Mouse (Mus musculus): ENCODE data around the gene Rac3. TPM values are rescaled to one million over a fixed set of nuclear protein-coding genes. Genes with fewer than 3 reads are reported as not detected.
"Not testable (repeated sequence)": the region's sequence is repeated elsewhere in the genome, so short reads cannot be mapped to it uniquely, and the experiment has no call there.

The Rac3 gene
- polyA plus RNA-seq (2011; ENCODE audit: insufficient read depth, insufficient read length, low read depth, missing spikeins) = 16.6 and 20.7 TPM in 2 replicates

DNA sequence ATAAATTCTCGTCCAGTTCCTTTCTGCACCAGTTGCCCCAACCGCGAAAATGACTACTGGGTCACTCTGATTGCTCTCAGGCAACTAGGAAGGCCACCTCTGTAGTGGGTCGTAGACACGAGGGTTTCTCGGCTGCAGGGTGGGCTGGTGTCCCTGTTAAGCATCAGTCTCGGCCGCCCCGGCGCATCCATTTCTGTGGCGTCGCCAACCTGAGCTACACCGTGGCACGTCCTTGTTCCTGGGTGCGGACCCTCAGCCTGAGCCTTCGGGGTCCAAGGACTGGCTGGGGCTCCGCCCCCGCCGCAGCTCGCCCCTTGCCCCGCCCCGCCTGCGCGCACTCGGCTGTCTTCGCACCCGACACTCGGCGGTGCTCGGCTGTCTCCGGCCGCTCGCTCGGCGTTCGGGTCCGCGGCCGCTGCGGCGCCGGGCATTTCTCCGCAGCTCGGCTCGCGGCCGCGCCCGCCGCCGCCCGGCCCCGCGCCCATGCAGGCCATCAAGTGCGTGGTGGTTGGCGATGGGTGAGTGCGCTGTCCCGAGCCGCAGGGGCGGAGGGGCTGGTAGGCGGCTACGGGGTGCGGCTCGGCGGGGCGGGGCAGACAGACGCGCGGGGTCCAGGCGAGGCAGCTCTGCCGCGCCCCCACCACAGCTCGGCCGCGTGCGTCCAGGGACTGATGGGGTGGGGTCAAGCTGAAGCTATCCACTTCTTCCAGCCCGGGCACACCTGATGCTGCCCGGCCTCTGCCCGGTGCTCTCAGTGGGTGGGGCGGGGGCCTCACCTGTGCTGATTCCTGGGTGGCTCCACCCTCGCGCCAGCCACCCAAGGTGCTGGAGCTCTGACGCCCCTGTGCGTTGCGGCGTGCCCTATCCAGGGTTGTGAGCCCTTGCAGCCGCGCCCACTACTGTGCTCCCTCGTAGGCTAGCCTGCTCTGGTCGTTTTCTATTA, at the start of gene Rac3:
Gene Rac3 (plus strand): TSS at position 347 of the 943 bp plus-strand sequence.
- no peaks in the 10 kb centered on the region for H3K4me1 ChIP-seq (ENCODE audit: control insufficient read depth, insufficient read depth, low read length)
- H3K9ac ChIP-seq (ENCODE audit: low read depth, poor library complexity, severe bottlenecking) = peak within 1 kb of the TSS; percentile 57
- TF ChIP-seq POLR2A (IDR thresholded peaks at IDR 0.05; ENCODE audit: insufficient read depth, low read length) = no peak
- TF ChIP-seq EP300 (IDR thresholded peaks at IDR 0.05; ENCODE audit: insufficient read depth, low read depth, low read length) = no peak
- TF ChIP-seq CTCF (IDR thresholded peaks at IDR 0.05; ENCODE audit: low read depth, low read length) = no peak
- H3K36me3 ChIP-seq (ENCODE audit: control insufficient read depth, insufficient read depth, low read length, poor library complexity, severe bottlenecking) = peaks cover 9% of the 10 kb centered on the region
- no peak within 1 kb of the TSS for H3K27ac ChIP-seq (ENCODE audit: insufficient read depth, low read length)
- no peaks in the 10 kb centered on the region for H3K9me3 ChIP-seq (replicated peaks; ENCODE audit: control insufficient read depth, insufficient read depth, low read length, poor library complexity, severe bottlenecking)
- peak within 1 kb of the TSS; percentile 64 for H3K4me3 ChIP-seq (ENCODE audit: low read depth, low read length)
- no peaks in the 10 kb centered on the region for H3K27me3 ChIP-seq (ENCODE audit: control insufficient read depth, insufficient read depth, low read length, poor library complexity, severe bottlenecking)

DNA sequence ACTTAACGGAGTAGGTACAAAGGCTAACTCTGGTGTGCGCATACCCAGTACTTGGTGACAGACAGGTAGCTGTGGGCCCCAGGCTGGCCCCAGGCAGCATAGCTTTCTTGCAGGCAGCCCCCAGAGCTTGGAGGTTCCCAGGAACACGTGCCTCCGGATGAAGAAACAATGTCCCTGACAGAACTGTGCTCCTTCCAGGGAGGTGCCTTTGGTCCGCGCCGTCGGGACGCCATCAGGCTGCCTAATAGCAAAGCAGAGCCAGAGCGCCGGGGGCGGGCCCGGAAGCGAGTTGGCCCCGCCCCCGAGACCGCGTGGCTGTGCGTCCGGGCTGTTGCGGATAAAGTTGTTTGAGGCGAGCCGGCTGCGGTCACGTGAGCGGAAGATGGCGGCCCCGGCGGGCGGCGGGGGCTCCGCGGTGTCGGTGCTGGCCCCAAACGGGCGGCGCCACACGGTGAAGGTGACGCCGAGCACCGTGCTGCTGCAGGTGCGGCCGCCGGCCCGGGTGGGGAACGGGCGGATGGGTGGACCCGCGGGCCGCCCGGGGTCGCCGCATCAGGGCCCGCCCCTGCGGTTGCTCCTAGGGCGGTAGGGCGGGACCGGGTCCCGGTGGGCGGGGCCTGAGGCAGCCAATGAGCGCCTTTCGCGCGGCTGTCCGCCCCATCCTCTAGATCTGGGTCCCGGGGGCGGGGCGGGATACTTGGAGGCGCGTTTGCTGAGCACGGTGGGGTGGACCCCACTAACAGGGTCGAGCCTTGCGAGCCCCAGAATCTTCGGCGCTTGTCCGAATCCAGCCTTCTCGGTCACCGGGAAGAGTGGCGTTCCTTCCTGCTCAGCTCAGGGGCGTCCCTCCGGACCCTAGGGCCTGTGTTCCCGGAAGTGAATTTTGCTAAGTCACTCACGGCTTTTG, 48.3 kb upstream of the Rac3 start, which contains the start of gene Aspscr1:
Gene Aspscr1 (plus strand): TSS at position 287 of the 907 bp plus-strand sequence.
- Histone ChIP-seq H3K36me3 (ENCODE audit: control insufficient read depth, insufficient read depth, low read length, poor library complexity, severe bottlenecking) (no peaks in the 10 kb centered on the region), H3K9me3 (replicated peaks; ENCODE audit: control insufficient read depth, insufficient read depth, low read length, poor library complexity, severe bottlenecking) (no peaks in the 10 kb centered on the region), H3K27ac (ENCODE audit: insufficient read depth, low read length) (peak within 1 kb of the TSS; percentile 59), H3K9ac (ENCODE audit: low read depth, poor library complexity, severe bottlenecking) (peak within 1 kb of the TSS; percentile 78), H3K27me3 (ENCODE audit: control insufficient read depth, insufficient read depth, low read length, poor library complexity, severe bottlenecking) (no peaks in the 10 kb centered on the region), H3K4me1 (ENCODE audit: control insufficient read depth, insufficient read depth, low read length) (no peaks in the 10 kb centered on the region), H3K4me3 (ENCODE audit: low read depth, low read length) (peak within 1 kb of the TSS; percentile 83)
- TF ChIP-seq POLR2A (IDR thresholded peaks at IDR 0.05; ENCODE audit: insufficient read depth, low read length) (peak; percentile 40), EP300 (IDR thresholded peaks at IDR 0.05; ENCODE audit: insufficient read depth, low read depth, low read length) (no peak), CTCF (IDR thresholded peaks at IDR 0.05; ENCODE audit: low read depth, low read length) (no peak)

DNA sequence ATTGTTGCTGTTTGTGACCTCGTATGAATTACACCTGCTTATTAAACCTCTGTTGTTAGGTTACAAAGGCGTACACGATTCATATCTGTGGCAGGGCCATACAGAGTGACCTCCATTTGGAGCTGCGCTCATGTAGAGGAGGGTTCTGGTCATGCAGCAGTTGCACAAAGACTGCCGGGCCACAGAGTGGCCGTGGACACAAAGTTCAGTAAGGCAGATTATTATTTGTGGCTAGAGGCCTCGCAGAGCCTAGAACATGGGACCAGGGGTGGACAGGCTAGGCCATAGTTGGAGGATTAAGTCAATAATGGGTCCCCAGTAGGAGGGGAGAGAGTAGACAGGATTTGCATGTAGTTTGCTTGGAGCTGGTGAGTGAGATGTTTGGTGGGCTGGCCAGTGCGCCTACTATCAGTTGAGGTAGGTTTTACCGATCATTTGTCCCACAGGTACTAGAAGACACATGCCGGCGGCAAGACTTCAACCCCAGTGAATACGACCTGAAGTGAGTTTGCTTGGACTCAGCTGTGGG, 47.6 kb upstream of the Rac3 start:
- Histone ChIP-seq H3K9ac (ENCODE audit: low read depth, poor library complexity, severe bottlenecking) (peak overlapping the region; percentile 78), H3K4me3 (ENCODE audit: low read depth, low read length) (peak overlapping the region; percentile 83), H3K4me1 (ENCODE audit: control insufficient read depth, insufficient read depth, low read length) (no peaks in the 10 kb centered on the region), H3K27me3 (ENCODE audit: control insufficient read depth, insufficient read depth, low read length, poor library complexity, severe bottlenecking) (no peaks in the 10 kb centered on the region), H3K27ac (ENCODE audit: insufficient read depth, low read length) (peak overlapping the region; percentile 59), H3K9me3 (replicated peaks; ENCODE audit: control insufficient read depth, insufficient read depth, low read length, poor library complexity, severe bottlenecking) (no peaks in the 10 kb centered on the region), H3K36me3 (ENCODE audit: control insufficient read depth, insufficient read depth, low read length, poor library complexity, severe bottlenecking) (no peaks in the 10 kb centered on the region)
- TF ChIP-seq POLR2A (IDR thresholded peaks at IDR 0.05; ENCODE audit: insufficient read depth, low read length) = no peak
- no peak for TF ChIP-seq CTCF (IDR thresholded peaks at IDR 0.05; ENCODE audit: low read depth, low read length)
- TF ChIP-seq EP300 (IDR thresholded peaks at IDR 0.05; ENCODE audit: insufficient read depth, low read depth, low read length) = no peak

DNA sequence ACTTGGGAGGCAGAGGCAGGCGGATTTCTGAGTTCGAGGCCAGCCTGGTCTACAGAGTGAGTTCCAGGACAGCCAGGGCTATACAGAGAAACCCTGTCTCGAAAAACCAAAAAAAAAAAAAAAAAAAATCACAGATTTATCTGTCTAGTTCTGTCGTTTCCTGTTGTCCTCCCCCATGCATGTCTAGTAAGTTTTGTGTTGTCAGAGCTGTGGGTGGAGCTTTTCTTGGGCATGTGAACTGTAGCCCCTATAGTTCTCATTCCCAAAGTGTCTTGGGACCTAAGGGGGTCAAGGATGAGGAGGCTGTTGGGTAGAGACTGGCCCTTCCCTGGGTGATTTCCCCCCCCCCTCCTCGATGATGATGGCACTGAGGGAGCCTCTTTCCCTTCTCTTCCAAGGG, 45.4 kb upstream of the Rac3 start:
- H3K36me3 ChIP-seq (ENCODE audit: control insufficient read depth, insufficient read depth, low read length, poor library complexity, severe bottlenecking); H3K4me1 ChIP-seq (ENCODE audit: control insufficient read depth, insufficient read depth, low read length); H3K27me3 ChIP-seq (ENCODE audit: control insufficient read depth, insufficient read depth, low read length, poor library complexity, severe bottlenecking); H3K9me3 ChIP-seq (replicated peaks; ENCODE audit: control insufficient read depth, insufficient read depth, low read length, poor library complexity, severe bottlenecking); H3K9ac ChIP-seq (ENCODE audit: low read depth, poor library complexity, severe bottlenecking); H3K4me3 ChIP-seq (ENCODE audit: low read depth, low read length); H3K27ac ChIP-seq (ENCODE audit: insufficient read depth, low read length): not testable (repeated sequence)

DNA sequence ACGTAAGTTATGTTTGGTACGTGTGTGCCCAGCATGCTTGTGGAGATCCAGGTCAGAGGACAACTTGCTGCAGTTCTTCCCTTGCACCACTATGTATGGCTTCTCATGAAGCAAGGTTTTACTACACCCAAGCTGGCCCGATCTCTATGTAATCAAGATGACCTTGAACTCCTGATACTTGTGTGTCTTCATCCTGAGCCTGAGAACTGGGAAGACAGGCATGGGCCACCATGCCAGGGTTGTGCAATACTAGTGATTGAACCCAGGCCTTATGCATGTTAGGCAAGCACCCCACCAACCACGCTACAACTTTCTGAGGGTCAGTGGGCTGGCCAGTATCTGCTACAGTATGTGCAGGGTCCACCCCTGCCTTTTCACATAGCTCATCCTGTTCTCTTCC, 44.3 kb upstream of the Rac3 start:
- no peak for TF ChIP-seq POLR2A (IDR thresholded peaks at IDR 0.05; ENCODE audit: insufficient read depth, low read length)
- no peak for TF ChIP-seq CTCF (IDR thresholded peaks at IDR 0.05; ENCODE audit: low read depth, low read length)
- no peak for TF ChIP-seq EP300 (IDR thresholded peaks at IDR 0.05; ENCODE audit: insufficient read depth, low read depth, low read length)
- peaks cover 4% of the 10 kb centered on the region; the same call in 1 of the 2 replicates for H3K36me3 ChIP-seq (ENCODE audit: control insufficient read depth, insufficient read depth, low read length, poor library complexity, severe bottlenecking)
- no peak overlapping the region for H3K4me3 ChIP-seq (ENCODE audit: low read depth, low read length)
- no peak overlapping the region for H3K27ac ChIP-seq (ENCODE audit: insufficient read depth, low read length)
- H3K4me1 ChIP-seq (ENCODE audit: control insufficient read depth, insufficient read depth, low read length) = no peaks in the 10 kb centered on the region
- H3K27me3 ChIP-seq (ENCODE audit: control insufficient read depth, insufficient read depth, low read length, poor library complexity, severe bottlenecking) = no peaks in the 10 kb centered on the region
- no peaks in the 10 kb centered on the region for H3K9me3 ChIP-seq (replicated peaks; ENCODE audit: control insufficient read depth, insufficient read depth, low read length, poor library complexity, severe bottlenecking)
- H3K9ac ChIP-seq (ENCODE audit: low read depth, poor library complexity, severe bottlenecking) = no peak overlapping the region
